Mouse (Mus musculus): Measurements from ENCODE around the gene Klhl6. TPM values are rescaled to one million over a fixed set of nuclear protein-coding genes. Genes with fewer than 3 reads are reported as not detected.
"Not testable (repeated sequence)": the region's sequence is repeated elsewhere in the genome, so short reads cannot be mapped to it uniquely, and the experiment has no call there.

Klhl6 gene
- 2.7 and 3.2 TPM in 2 replicates for total RNA-seq (2014; rRNA removed)
- 2.2 and 3.0 TPM in 2 replicates for polyA plus RNA-seq (2015; fragmentation: Nextera tagmentation; extraction: Ambion mirVana)

GRCm38 (mm10) chr16:19982537-19983257 lies at the start of gene Klhl6:
Klhl6 (minus strand) TSS chr16:19983037.
- no peaks in the 10 kb centered on the region for H3K27me3 ChIP-seq (ENCODE audit: insufficient read depth, low read length)
- no peaks in the 10 kb centered on the region for H3K36me3 ChIP-seq (ENCODE audit: insufficient read depth)
- H3K9me3 ChIP-seq (ENCODE audit: low read length) = no peaks in the 10 kb centered on the region
- no peak; the same call in 1 of the 2 replicates for ATAC-seq
- WGBS = 71% methylated on average over 14 of the region's 14 CpGs
- H3K27ac ChIP-seq (ENCODE audit: low read depth, low read length) = no peak within 1 kb of the TSS
- H3K4me3 ChIP-seq (ENCODE audit: low read depth, low read length) = no peak within 1 kb of the TSS
- H3K9ac ChIP-seq = no peak within 1 kb of the TSS
- H3K4me2 ChIP-seq (ENCODE audit: low read depth) = no peak within 1 kb of the TSS
- no peak for TF ChIP-seq CTCF (IDR thresholded peaks at IDR 0.05; ENCODE audit: low read depth)
- no peaks in the 10 kb centered on the region for H3K4me1 ChIP-seq (ENCODE audit: insufficient read depth)
- DNase-seq = no peak

GRCm38 (mm10) chr16:20027241-20027640 lies 44.4 kb upstream of the Klhl6 start:
- H3K36me3 ChIP-seq (ENCODE audit: insufficient read depth); H3K27me3 ChIP-seq (ENCODE audit: insufficient read depth, low read length); H3K27ac ChIP-seq (ENCODE audit: low read depth, low read length); H3K9ac ChIP-seq; H3K9me3 ChIP-seq (ENCODE audit: low read length); H3K4me1 ChIP-seq (ENCODE audit: insufficient read depth); H3K4me2 ChIP-seq (ENCODE audit: low read depth); ATAC-seq; DNase-seq; H3K4me3 ChIP-seq (ENCODE audit: low read depth, low read length): not testable (repeated sequence)
- 40% methylated on average over 2 of the region's 4 CpGs for WGBS

GRCm38 (mm10) chr16:20022821-20023220 lies 40.0 kb upstream of the Klhl6 start:
- no peak overlapping the region for H3K27ac ChIP-seq (ENCODE audit: low read depth, low read length)
- no peak for DNase-seq
- no peak for ATAC-seq
- H3K4me1 ChIP-seq (ENCODE audit: insufficient read depth) = no peaks in the 10 kb centered on the region
- no peaks in the 10 kb centered on the region for H3K9me3 ChIP-seq (ENCODE audit: low read length)
- 81% methylated on average over 1 of the region's 1 CpGs for WGBS
- H3K36me3 ChIP-seq (ENCODE audit: insufficient read depth) = no peaks in the 10 kb centered on the region
- no peak overlapping the region for H3K4me3 ChIP-seq (ENCODE audit: low read depth, low read length)
- no peaks in the 10 kb centered on the region for H3K27me3 ChIP-seq (ENCODE audit: insufficient read depth, low read length)
- no peak overlapping the region for H3K9ac ChIP-seq
- no peak overlapping the region for H3K4me2 ChIP-seq (ENCODE audit: low read depth)
- no peak for TF ChIP-seq CTCF (IDR thresholded peaks at IDR 0.05; ENCODE audit: low read depth)

GRCm38 (mm10) chr16:20021848-20022247 lies 39.0 kb upstream of the Klhl6 start:
- 91% methylated on average over 2 of the region's 2 CpGs for WGBS
- Histone ChIP-seq H3K9ac (no peak overlapping the region), H3K4me1 (ENCODE audit: insufficient read depth) (no peaks in the 10 kb centered on the region), H3K4me2 (ENCODE audit: low read depth) (no peak overlapping the region), H3K27ac (ENCODE audit: low read depth, low read length) (no peak overlapping the region), H3K36me3 (ENCODE audit: insufficient read depth) (no peaks in the 10 kb centered on the region), H3K9me3 (ENCODE audit: low read length) (no peaks in the 10 kb centered on the region), H3K27me3 (ENCODE audit: insufficient read depth, low read length) (no peaks in the 10 kb centered on the region), H3K4me3 (ENCODE audit: low read depth, low read length) (no peak overlapping the region)
- no peak for DNase-seq
- TF ChIP-seq CTCF (IDR thresholded peaks at IDR 0.05; ENCODE audit: low read depth) = no peak
- no peak for ATAC-seq

GRCm38 (mm10) chr16:20012647-20013046 lies 29.8 kb upstream of the Klhl6 start:
- Histone ChIP-seq H3K9me3 (ENCODE audit: low read length) (no peaks in the 10 kb centered on the region), H3K4me2 (ENCODE audit: low read depth) (no peak overlapping the region), H3K4me1 (ENCODE audit: insufficient read depth) (no peaks in the 10 kb centered on the region), H3K9ac (no peak overlapping the region), H3K27ac (ENCODE audit: low read depth, low read length) (no peak overlapping the region), H3K27me3 (ENCODE audit: insufficient read depth, low read length) (no peaks in the 10 kb centered on the region), H3K4me3 (ENCODE audit: low read depth, low read length) (no peak overlapping the region), H3K36me3 (ENCODE audit: insufficient read depth) (no peaks in the 10 kb centered on the region)
- DNase-seq (no peak), ATAC-seq (no peak)
- no peak for TF ChIP-seq CTCF (IDR thresholded peaks at IDR 0.05; ENCODE audit: low read depth)

- 58% methylated on average over 1 of the region's 1 CpGs for WGBS
- Histone ChIP-seq H3K9me3 (ENCODE audit: low read length) (no peaks in the 10 kb centered on the region), H3K4me2 (ENCODE audit: low read depth) (no peak overlapping the region), H3K27me3 (ENCODE audit: insufficient read depth, low read length) (no peaks in the 10 kb centered on the region), H3K4me3 (ENCODE audit: low read depth, low read length) (no peak overlapping the region), H3K9ac (no peak overlapping the region), H3K27ac (ENCODE audit: low read depth, low read length) (no peak overlapping the region), H3K4me1 (ENCODE audit: insufficient read depth) (no peaks in the 10 kb centered on the region), H3K36me3 (ENCODE audit: insufficient read depth) (no peaks in the 10 kb centered on the region)
- TF ChIP-seq CTCF (IDR thresholded peaks at IDR 0.05; ENCODE audit: low read depth) = no peak
- ATAC-seq (no peak), DNase-seq (no peak)
Observed at GRCm38 (mm10) chr16:20006066-20006465, 23.2 kb upstream of the Klhl6 start.

- not testable (repeated sequence) for H3K27ac ChIP-seq (ENCODE audit: low read depth, low read length); H3K4me2 ChIP-seq (ENCODE audit: low read depth); H3K9ac ChIP-seq; H3K4me3 ChIP-seq (ENCODE audit: low read depth, low read length); H3K4me1 ChIP-seq (ENCODE audit: insufficient read depth); H3K9me3 ChIP-seq (ENCODE audit: low read length); ATAC-seq; H3K27me3 ChIP-seq (ENCODE audit: insufficient read depth, low read length); DNase-seq; H3K36me3 ChIP-seq (ENCODE audit: insufficient read depth)
- 95% methylated on average over 8 of the region's 8 CpGs for WGBS
Observed at GRCm38 (mm10) chr16:20000286-20000685, 17.4 kb upstream of the Klhl6 start.

All from forebrain, postnatal 0 days (tissue).